Mouse (Mus musculus): ENCODE measurements around the gene Mrap2.

DNA sequence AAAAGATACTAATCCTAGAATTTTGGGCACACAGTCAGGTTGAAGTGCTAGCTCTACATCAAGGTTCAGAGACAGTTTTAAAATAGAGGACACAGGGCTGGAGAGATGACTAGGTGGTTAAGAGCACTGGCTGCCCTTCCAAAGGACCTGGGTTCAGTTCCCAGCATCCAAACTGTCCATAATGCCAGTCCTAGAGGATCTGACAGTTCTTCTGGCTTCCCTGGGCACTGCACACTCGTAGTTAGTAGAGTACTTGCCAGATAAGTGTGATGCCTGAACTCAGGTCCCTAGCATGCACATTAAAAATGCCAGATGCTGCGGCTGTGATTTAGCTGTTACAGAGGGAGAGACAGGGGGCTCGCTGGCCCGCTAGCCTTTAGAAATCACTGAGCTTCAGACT, 2.3 kb downstream of the Mrap2 start:
- no peak for TF ChIP-seq CTCF (IDR thresholded peaks at IDR 0.05; ENCODE audit: control insufficient read depth, insufficient read depth, insufficient replicate concordance, low read depth, low read length)
- TF ChIP-seq POLR2A (IDR thresholded peaks at IDR 0.05; ENCODE audit: control insufficient read depth, low read depth, low read length): no peak

All from testis, adult 2 months (tissue).